Mouse (Mus musculus) ES-Bruce4 (cell line): ENCODE results near the gene Tmem201.

Experiments used
- CTCF ChIP-seq: IDR thresholded peaks from one replicate; pipeline ENCODE4 v1.8.1; 2011; ENCODE audit warnings: low read depth, low read length
- EP300 ChIP-seq: IDR thresholded peaks from 2 replicates; pipeline ENCODE4 v1.6.1; 2011; ENCODE audit warnings: low read depth, low read length; ENCODE audit not compliant: insufficient read depth
- POLR2A ChIP-seq: IDR thresholded peaks from one replicate; pipeline ENCODE4 v1.8.1; 2011; ENCODE audit warnings: low read length; ENCODE audit not compliant: insufficient read depth

GRCm38 (mm10) chr4:149735624-149736250, 2.1 kb downstream of the Tmem201 start:
- TF ChIP-seq CTCF: no peak
- no peak for TF ChIP-seq POLR2A
- no peak for TF ChIP-seq EP300
